17 mouse cellular contexts compared by ENCODE assay signal in the genomic region with DNA sequence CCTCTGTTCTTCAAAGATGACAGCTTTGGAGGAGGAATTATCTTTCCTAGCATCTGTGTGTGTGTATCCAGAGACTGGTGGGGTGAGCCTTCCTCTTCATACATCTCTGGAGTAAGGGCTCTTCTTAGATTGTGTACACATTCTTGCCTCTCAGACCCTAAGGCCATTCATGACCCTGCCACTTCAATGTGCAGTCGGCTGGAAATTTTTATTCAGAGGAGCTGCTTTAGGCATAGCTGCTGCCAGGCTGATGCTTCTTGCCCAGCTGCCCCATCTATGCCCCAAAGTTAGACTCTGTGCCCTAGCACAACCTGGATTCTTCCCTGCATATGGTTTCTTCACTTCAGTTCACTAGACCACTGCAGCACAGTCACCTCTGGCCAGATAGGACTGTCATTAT.
A peak's percentile ranks its signal among the peaks of the same experiment; 100 is the strongest.
DNase-seq lines count a peak whose midpoint lies in the region; ATAC-seq lines count a peak whose summit lies in the region.
"Had no signal": no experiment of that assay in that cellular context is flagged by ENCODE, and none has a peak within 500 bp of the region (broad histone marks: within the 10 kb centered on the region; RNA-seq: fewer than 3 reads in every experiment).

No protein-coding gene starts in this region.

- DNase-seq in embryonic facial prominence, embryonic 14.5 days (ENCODE audit: low spot score): peak; percentile 17
- DNase-seq in embryonic facial prominence, embryonic 10.5 days (ENCODE audit: low spot score): no peak
- peak; percentile 5 for DNase-seq in hindbrain, embryonic 11.5 days (ENCODE audit: low spot score)
- no peak for DNase-seq in hindbrain, embryonic 14.5 days (ENCODE audit: low spot score)
- DNase-seq in retina, embryonic 14.5 days (ENCODE audit: low spot score): peak; percentile 80
- DNase-seq: adrenal gland, adult 8-10 months; cerebellum, adult 11-12 months; cerebellum, adult 9-10 months; gastrocnemius, postnatal 36 days; heart, adult 11 months; heart, postnatal 4 days; kidney, adult 11 months had no signal

- H3K9ac ChIP-seq in embryonic facial prominence, embryonic 14.5 days (ENCODE audit: low read depth, low read length): no peak overlapping the region
- H3K9ac ChIP-seq in hindbrain, embryonic 11.5 days (ENCODE audit: low read depth, low read length): no peak overlapping the region
- H3K9ac ChIP-seq in hindbrain, embryonic 14.5 days: no peak overlapping the region
- H3K9ac ChIP-seq in midbrain, embryonic 15.5 days: no peak overlapping the region
- H3K9ac ChIP-seq: forebrain, embryonic 13.5 days; heart, embryonic 13.5 days had no signal

- H3K4me3 ChIP-seq in embryonic facial prominence, embryonic 14.5 days (ENCODE audit: low read depth, low read length): no peak overlapping the region
- no peak overlapping the region for H3K4me3 ChIP-seq in embryonic facial prominence, embryonic 10.5 days
- H3K4me3 ChIP-seq in hindbrain, embryonic 11.5 days (ENCODE audit: low read depth, low read length): no peak overlapping the region
- H3K4me3 ChIP-seq in hindbrain, embryonic 14.5 days (replicated peaks; ENCODE audit: low read length): no peak overlapping the region
- no peak overlapping the region for H3K4me3 ChIP-seq in midbrain, embryonic 15.5 days
- H3K4me3 ChIP-seq: forebrain, embryonic 13.5 days; heart, embryonic 13.5 days had no signal

- H3K36me3 ChIP-seq in embryonic facial prominence, embryonic 14.5 days (ENCODE audit: control insufficient read depth, insufficient read depth, low read length): no peaks in the 10 kb centered on the region
- no peaks in the 10 kb centered on the region for H3K36me3 ChIP-seq in embryonic facial prominence, embryonic 10.5 days (replicated peaks)
- no peaks in the 10 kb centered on the region for H3K36me3 ChIP-seq in hindbrain, embryonic 11.5 days (ENCODE audit: control insufficient read depth, insufficient read depth, low read length)
- no peaks in the 10 kb centered on the region for H3K36me3 ChIP-seq in hindbrain, embryonic 14.5 days (replicated peaks; ENCODE audit: control insufficient read depth, insufficient read depth)
- no peaks in the 10 kb centered on the region for H3K36me3 ChIP-seq in midbrain, embryonic 15.5 days (replicated peaks)
- H3K36me3 ChIP-seq: heart, embryonic 13.5 days had no signal

- H3K4me1 ChIP-seq in embryonic facial prominence, embryonic 14.5 days (ENCODE audit: control insufficient read depth, insufficient read depth, low read length): no peaks in the 10 kb centered on the region
- no peaks in the 10 kb centered on the region for H3K4me1 ChIP-seq in embryonic facial prominence, embryonic 10.5 days
- H3K4me1 ChIP-seq in hindbrain, embryonic 11.5 days (replicated peaks; ENCODE audit: control insufficient read depth, insufficient read depth, low read length): no peaks in the 10 kb centered on the region
- no peaks in the 10 kb centered on the region for H3K4me1 ChIP-seq in hindbrain, embryonic 14.5 days (replicated peaks; ENCODE audit: control insufficient read depth, insufficient read depth, low read length)
- H3K4me1 ChIP-seq in midbrain, embryonic 15.5 days: no peaks in the 10 kb centered on the region
- H3K4me1 ChIP-seq: forebrain, embryonic 13.5 days had no signal

- no peaks in the 10 kb centered on the region for H3K9me3 ChIP-seq in embryonic facial prominence, embryonic 14.5 days (ENCODE audit: control insufficient read depth, low read length)
- no peaks in the 10 kb centered on the region for H3K9me3 ChIP-seq in embryonic facial prominence, embryonic 10.5 days
- H3K9me3 ChIP-seq in hindbrain, embryonic 11.5 days (ENCODE audit: control insufficient read depth, low read length): no peaks in the 10 kb centered on the region
- H3K9me3 ChIP-seq in hindbrain, embryonic 14.5 days (ENCODE audit: control insufficient read depth, low read length): no peaks in the 10 kb centered on the region
- no peaks in the 10 kb centered on the region for H3K9me3 ChIP-seq in midbrain, embryonic 15.5 days
- H3K9me3 ChIP-seq: forebrain, embryonic 13.5 days; heart, embryonic 13.5 days had no signal

- ATAC-seq in embryonic facial prominence, embryonic 14.5 days (ENCODE audit: low read depth): no peak
- ATAC-seq in hindbrain, embryonic 11.5 days (ENCODE audit: low FRiP score): 0 out of 2 replicates have a peak, but pooled peaks have one; percentile 40
- no peak for ATAC-seq in hindbrain, embryonic 14.5 days (ENCODE audit: low FRiP score)
- ATAC-seq in midbrain, embryonic 15.5 days (replicated peaks): no peak
- no peak for ATAC-seq in inflammation-experienced regulatory T-cells, adult 6 months
- ATAC-seq: forebrain, embryonic 13.5 days; hindbrain, embryonic 16.5 days had no signal

- H3K4me2 ChIP-seq in embryonic facial prominence, embryonic 14.5 days (ENCODE audit: low read depth, low read length): no peak overlapping the region
- no peak overlapping the region for H3K4me2 ChIP-seq in hindbrain, embryonic 11.5 days (replicated peaks; ENCODE audit: low read depth, low read length)
- H3K4me2 ChIP-seq in hindbrain, embryonic 14.5 days (replicated peaks): no peak overlapping the region
- H3K4me2 ChIP-seq in midbrain, embryonic 15.5 days: no peak overlapping the region
- H3K4me2 ChIP-seq: forebrain, embryonic 13.5 days; heart, embryonic 13.5 days had no signal

- H3K27me3 ChIP-seq in embryonic facial prominence, embryonic 14.5 days (replicated peaks; ENCODE audit: control insufficient read depth, insufficient read depth, low read length): no peaks in the 10 kb centered on the region
- no peaks in the 10 kb centered on the region for H3K27me3 ChIP-seq in embryonic facial prominence, embryonic 10.5 days (replicated peaks; ENCODE audit: low read depth, poor library complexity, severe bottlenecking)
- H3K27me3 ChIP-seq in hindbrain, embryonic 11.5 days (ENCODE audit: control insufficient read depth, insufficient read depth, low read length): no peaks in the 10 kb centered on the region
- H3K27me3 ChIP-seq in hindbrain, embryonic 14.5 days (ENCODE audit: control insufficient read depth, insufficient read depth, low read length): no peaks in the 10 kb centered on the region
- no peaks in the 10 kb centered on the region for H3K27me3 ChIP-seq in midbrain, embryonic 15.5 days (replicated peaks)
- H3K27me3 ChIP-seq: forebrain, embryonic 13.5 days; heart, embryonic 13.5 days had no signal

- WGBS in embryonic facial prominence, embryonic 14.5 days: 90% methylated on average over 1 of the region's 1 CpGs
- WGBS in embryonic facial prominence, embryonic 10.5 days: 50% methylated on average over 1 of the region's 1 CpGs
- 77% methylated on average over 1 of the region's 1 CpGs for WGBS in hindbrain, embryonic 11.5 days
- WGBS in hindbrain, embryonic 14.5 days: 65% methylated on average over 1 of the region's 1 CpGs
- 58% methylated on average over 1 of the region's 1 CpGs for WGBS in midbrain, embryonic 15.5 days

- H3K27ac ChIP-seq in embryonic facial prominence, embryonic 14.5 days (replicated peaks; ENCODE audit: low read depth, low read length): no peak overlapping the region
- no peak overlapping the region for H3K27ac ChIP-seq in embryonic facial prominence, embryonic 10.5 days (replicated peaks)
- no peak overlapping the region for H3K27ac ChIP-seq in hindbrain, embryonic 11.5 days (ENCODE audit: low read depth, low read length)
- no peak overlapping the region for H3K27ac ChIP-seq in hindbrain, embryonic 14.5 days
- H3K27ac ChIP-seq in midbrain, embryonic 15.5 days: no peak overlapping the region
- H3K27ac ChIP-seq: forebrain, embryonic 13.5 days; heart, embryonic 13.5 days had no signal

Comparison
In these comparisons a context has a peak if more than half of its experiments do, and no peak if none do; other contexts are left out.
1. DNase-seq: peak in embryonic facial prominence, embryonic 14.5 days (single experiment), hindbrain, embryonic 11.5 days (single experiment) and retina, embryonic 14.5 days (single experiment); none in embryonic facial prominence, embryonic 10.5 days (single experiment) and hindbrain, embryonic 14.5 days (single experiment).